Mouse (Mus musculus) heart, embryonic 11.5 days (tissue): Measurements from ENCODE around the gene Fam24a. TPM values are rescaled to one million over a fixed set of nuclear protein-coding genes. Genes with fewer than 3 reads are reported as not detected.

Experiments
- ATAC-seq: fragments of 200-750 bp; cut with Nextera tagmentation; replicated peaks from 2 replicates; pipeline ENCODE4 v1.8.0; 2017; ENCODE audit warnings: moderate library complexity; ENCODE audit not compliant: insufficient number of reproducible peaks, low FRiP score, low TSS enrichment
- H3K27ac ChIP-seq: fragments of 300-500 bp; sonication (generic); 2 replicates; pipeline ENCODE4 v1.5.1; 2014; ENCODE audit warnings: mild to moderate bottlenecking, low read depth, low read length
- H3K27me3 ChIP-seq: fragments of 300-500 bp; sonication (generic); 2 replicates; pipeline ENCODE4 v1.6.1; 2014; ENCODE audit warnings: mild to moderate bottlenecking, low read length, mixed read lengths; ENCODE audit not compliant: control insufficient read depth, insufficient read depth
- H3K36me3 ChIP-seq: fragments of 300-500 bp; sonication (generic); 2 replicates; pipeline ENCODE4 v1.6.1; 2014; ENCODE audit warnings: mild to moderate bottlenecking, low read length, moderate library complexity, mixed read lengths; ENCODE audit not compliant: control insufficient read depth, insufficient read depth
- H3K4me1 ChIP-seq: fragments of 300-500 bp; sonication (generic); 2 replicates; pipeline ENCODE4 v1.6.1; 2014; ENCODE audit warnings: low read length; ENCODE audit not compliant: control insufficient read depth, insufficient read depth
- H3K4me2 ChIP-seq: fragments of 300-500 bp; sonication (generic); 2 replicates; pipeline ENCODE4 v1.6.1; 2014; ENCODE audit warnings: mild to moderate bottlenecking, moderate library complexity
- H3K4me3 ChIP-seq: fragments of 300-500 bp; sonication (generic); 2 replicates; pipeline ENCODE4 v1.5.1; 2014; ENCODE audit warnings: low read depth, low read length
- H3K9ac ChIP-seq: fragments of 300-500 bp; sonication (generic); 2 replicates; pipeline ENCODE4 v1.6.1; 2014; ENCODE audit warnings: mild to moderate bottlenecking, low read depth, low read length, moderate library complexity
- H3K9me3 ChIP-seq: fragments of 300-500 bp; sonication (generic); replicated peaks from 2 replicates; pipeline ENCODE4 v1.6.1; 2016; ENCODE audit warnings: low read length; ENCODE audit not compliant: control insufficient read depth
- WGBS: fragments of 180-500 bp; shearing (Covaris S2); extraction: QIAGEN DNeasy Blood & Tissue Kit; methylation state at CpG from one replicate; pipeline ENCODE4 v1.1.7; 2014; ENCODE audit not compliant: insufficient replicate concordance; 5-methylcytosine and 5-hydroxymethylcytosine counted together
- polyA plus RNA-seq: library from polyadenylated mRNA; unstranded; fragments of >200 nt; fragmentation: Nextera tagmentation; extraction: Ambion mirVana; gene quantifications from 2 replicates; pipeline ENCODE4 v1.2.1, GENCODE M21; 2014

Fam24a gene
- polyA plus RNA-seq, 1 experiment from 2014 or later = not detected

DNA sequence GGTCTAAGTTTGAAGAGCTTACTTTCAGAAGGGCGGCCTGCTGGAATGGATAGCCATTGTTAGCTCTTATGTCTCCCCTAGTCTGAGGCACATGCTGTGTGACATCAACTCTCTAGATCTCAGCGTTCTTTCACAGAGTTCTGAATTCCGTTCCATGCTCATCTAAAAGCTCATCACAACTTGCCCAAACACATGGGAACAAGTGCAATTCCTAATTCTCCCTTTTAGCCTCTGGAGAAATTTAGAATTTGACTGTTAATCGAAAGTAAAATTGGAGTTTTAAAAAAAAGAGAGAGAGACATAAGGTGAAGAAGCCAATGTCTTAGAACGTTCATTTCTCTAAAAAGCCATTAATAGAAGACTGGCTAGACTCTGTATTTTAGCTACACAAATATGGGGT, 4.2 kb upstream of the Fam24a start, which contains the start of gene Fam24b:
TSS of gene Fam24b (minus strand) at position 101 of the 400 bp plus-strand sequence.
- no peaks in the 10 kb centered on the region for H3K9me3 ChIP-seq
- 81% methylated on average over 5 of the region's 5 CpGs for WGBS
- H3K27ac ChIP-seq = no peak within 1 kb of the TSS
- no peak within 1 kb of the TSS for H3K4me3 ChIP-seq
- no peaks in the 10 kb centered on the region for H3K27me3 ChIP-seq
- no peaks in the 10 kb centered on the region for H3K4me1 ChIP-seq
- H3K9ac ChIP-seq = no peak within 1 kb of the TSS
- no peak for ATAC-seq
- H3K4me2 ChIP-seq = no peak within 1 kb of the TSS
- H3K36me3 ChIP-seq = no peaks in the 10 kb centered on the region

- Histone ChIP-seq H3K27me3 (no peaks in the 10 kb centered on the region), H3K9ac (no peak overlapping the region), H3K4me3 (no peak overlapping the region), H3K4me2 (no peak overlapping the region), H3K27ac (no peak overlapping the region), H3K4me1 (no peaks in the 10 kb centered on the region), H3K36me3 (no peaks in the 10 kb centered on the region), H3K9me3 (no peaks in the 10 kb centered on the region)
- ATAC-seq = no peak
- WGBS = 42% methylated on average over 2 of the region's 2 CpGs
Measured at GRCm38 (mm10) chr7:131331688-131332087, 2.0 kb upstream of the Fam24a start.

GRCm38 (mm10) chr7:131337502-131338068, 3.9 kb downstream of the Fam24a start:
- no peaks in the 10 kb centered on the region for H3K27me3 ChIP-seq
- 78% methylated on average over 8 of the region's 8 CpGs for WGBS
- no peaks in the 10 kb centered on the region for H3K9me3 ChIP-seq
- no peak overlapping the region for H3K4me3 ChIP-seq
- H3K4me1 ChIP-seq = no peaks in the 10 kb centered on the region
- no peak overlapping the region for H3K27ac ChIP-seq
- no peak for ATAC-seq
- H3K36me3 ChIP-seq = 0 out of 2 replicates have a peak, but pooled peaks cover 5% of the 10 kb centered on the region
- H3K4me2 ChIP-seq = no peak overlapping the region
- H3K9ac ChIP-seq = no peak overlapping the region

- WGBS = 90% methylated on average over 7 of the region's 7 CpGs
- Histone ChIP-seq H3K4me1 (no peaks in the 10 kb centered on the region), H3K27ac (no peak overlapping the region), H3K9ac (no peak overlapping the region), H3K36me3 (peaks cover 24% of the 10 kb centered on the region; the same call in 1 of the 2 replicates), H3K27me3 (no peaks in the 10 kb centered on the region), H3K4me2 (no peak overlapping the region), H3K9me3 (no peaks in the 10 kb centered on the region), H3K4me3 (no peak overlapping the region)
- ATAC-seq = no peak
Measured at GRCm38 (mm10) chr7:131345856-131346541, 12.3 kb downstream of the Fam24a start.

DNA sequence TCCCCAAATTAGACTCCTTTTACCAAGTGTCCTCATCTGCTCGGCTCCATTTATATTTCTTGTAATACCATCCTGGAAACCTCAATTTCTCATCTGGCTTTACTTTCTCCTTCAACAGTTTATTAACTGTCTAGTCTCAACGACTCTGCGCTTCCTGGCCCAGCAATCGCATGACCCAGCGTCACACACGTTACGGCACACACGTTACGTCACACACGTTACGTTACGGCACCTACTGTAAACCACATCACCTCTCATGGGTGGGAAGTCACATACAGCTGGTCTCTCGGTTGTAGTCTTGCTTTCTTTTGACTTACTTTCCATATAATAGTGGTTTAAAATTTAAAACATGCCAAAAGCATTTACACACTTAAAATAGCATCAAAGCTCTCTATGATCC, 22.4 kb downstream of the Fam24a start:
- H3K27ac ChIP-seq = no peak overlapping the region
- WGBS = 95% methylated on average over 13 of the region's 13 CpGs
- H3K36me3 ChIP-seq = peaks cover 17% of the 10 kb centered on the region

GRCm38 (mm10) chr7:131362269-131362614, 28.6 kb downstream of the Fam24a start:
- peak overlapping the region; percentile 67 for H3K4me2 ChIP-seq
- peaks cover 5% of the 10 kb centered on the region; the same call in 1 of the 2 replicates for H3K36me3 ChIP-seq
- peak overlapping the region; percentile 73 for H3K4me3 ChIP-seq
- WGBS = under 1% methylated on average over 35 of the region's 35 CpGs
- H3K27me3 ChIP-seq = no peaks in the 10 kb centered on the region
- peak; percentile 73 for ATAC-seq
- peak overlapping the region; percentile 96 for H3K27ac ChIP-seq
- H3K4me1 ChIP-seq = peaks cover 5% of the 10 kb centered on the region
- peak overlapping the region; percentile 98 for H3K9ac ChIP-seq
- no peaks in the 10 kb centered on the region for H3K9me3 ChIP-seq

More for the DNA sequence above, 22.4 kb downstream of the Fam24a start:
- Histone ChIP-seq H3K4me1 (no peaks in the 10 kb centered on the region), H3K27me3 (no peaks in the 10 kb centered on the region), H3K9me3 (no peaks in the 10 kb centered on the region), H3K4me3 (no peak overlapping the region), H3K9ac (no peak overlapping the region), H3K4me2 (no peak overlapping the region)
- ATAC-seq = no peak

- Histone ChIP-seq H3K36me3 (peaks cover 4% of the 10 kb centered on the region; the same call in 1 of the 2 replicates), H3K27ac (peak within 1 kb of the TSS; percentile 96), H3K4me3 (peak within 1 kb of the TSS; percentile 73), H3K4me1 (peaks cover 5% of the 10 kb centered on the region), H3K9me3 (no peaks in the 10 kb centered on the region), H3K4me2 (peak within 1 kb of the TSS; percentile 67), H3K27me3 (no peaks in the 10 kb centered on the region), H3K9ac (peak within 1 kb of the TSS; percentile 98)
- WGBS = under 1% methylated on average over 55 of the region's 55 CpGs
- peak; percentile 93 for ATAC-seq
Measured at GRCm38 (mm10) chr7:131362615-131363300, 29.1 kb downstream of the Fam24a start, which contains the start of gene 2310057M21Rik. TSS of gene 2310057M21Rik (minus strand) at chr7:131362759.

- no peak overlapping the region for H3K4me2 ChIP-seq
- H3K36me3 ChIP-seq = no peaks in the 10 kb centered on the region
- no peak overlapping the region for H3K9ac ChIP-seq
- peaks cover 5% of the 10 kb centered on the region for H3K4me1 ChIP-seq
- H3K27ac ChIP-seq = no peak overlapping the region
- no peak for ATAC-seq
- H3K27me3 ChIP-seq = no peaks in the 10 kb centered on the region
- WGBS = 81% methylated on average over 8 of the region's 8 CpGs
- H3K9me3 ChIP-seq = no peaks in the 10 kb centered on the region
- H3K4me3 ChIP-seq = no peak overlapping the region
Measured at GRCm38 (mm10) chr7:131364131-131364530, 30.5 kb downstream of the Fam24a start.
